Mouse (Mus musculus): ENCODE measurements around the gene Saal1.

DNA sequence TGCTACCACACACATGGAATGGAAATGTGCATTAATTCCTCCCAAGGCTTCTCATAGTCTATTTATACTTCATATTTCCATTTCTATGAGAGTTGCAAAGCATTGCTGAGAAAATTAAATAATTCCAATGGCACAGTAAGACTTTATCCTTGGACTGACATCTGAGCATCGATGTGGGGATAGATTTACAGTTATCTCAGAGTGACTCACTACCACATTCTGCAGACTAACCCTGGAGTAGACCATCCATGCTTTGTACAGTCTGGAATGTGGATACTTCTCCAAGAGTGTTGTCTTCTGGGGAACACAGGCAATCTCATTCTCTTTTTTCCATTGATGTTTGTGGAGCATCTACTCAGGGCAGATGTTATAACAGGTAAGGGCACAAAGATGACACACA, 17.1 kb upstream of the Saal1 start:
- TF ChIP-seq TCF3 (IDR thresholded peaks at IDR 0.05; ENCODE audit: insufficient read length, low read depth) (no peak), POLR2AphosphoS2 (IDR thresholded peaks at IDR 0.05; ENCODE audit: insufficient read length, low read depth) (no peak), POLR2A (IDR thresholded peaks at IDR 0.05; ENCODE audit: insufficient read length, low read depth) (no peak), MAX (IDR thresholded peaks at IDR 0.05; ENCODE audit: low read depth) (no peak), MYOD1 (IDR thresholded peaks at IDR 0.05; ENCODE audit: control insufficient read depth in 1 of 3, insufficient read length in 2 of 3, low read depth in 2 of 3) (no peak), TCF12 (IDR thresholded peaks at IDR 0.05; ENCODE audit: insufficient read depth, poor library complexity, severe bottlenecking) (no peak), USF1 (IDR thresholded peaks at IDR 0.05; ENCODE audit: low read depth) (no peak), CEBPB (IDR thresholded peaks at IDR 0.05; ENCODE audit: insufficient read depth, poor library complexity, severe bottlenecking) (no peak), E2F4 (IDR thresholded peaks at IDR 0.05; ENCODE audit: insufficient read depth) (no peak), SRF (IDR thresholded peaks at IDR 0.05; ENCODE audit: control insufficient read depth, insufficient read length, low read depth) (no peak), REST (IDR thresholded peaks at IDR 0.05; ENCODE audit: insufficient read depth, insufficient read length) (no peak)
